Mouse (Mus musculus) heart, embryonic 15.5 days (tissue): ENCODE measurements at regions not wholly inside any gene's neighbourhood (a gene's known extent, or its start where the extent isn't known, plus 50 kb on each side); places are given as distances from the start of the nearest gene placed in this dataset.
"Not testable (repeated sequence)": the region's sequence is repeated elsewhere in the genome, so short reads cannot be mapped to it uniquely, and the experiment has no call there.

Source experiments
- ATAC-seq: fragments of 200-750 bp; cut with Nextera tagmentation; replicated peaks from 2 replicates; pipeline ENCODE4 v1.8.0; 2017; ENCODE audit warnings: low read depth, moderate TSS enrichment; ENCODE audit not compliant: insufficient number of reproducible peaks, insufficient read depth, low FRiP score
- H3K27ac ChIP-seq: fragments of 300-500 bp; sonication (generic); 2 replicates; pipeline ENCODE4 v1.5.1; 2015; ENCODE audit warnings: mild to moderate bottlenecking, inconsistent platforms
- H3K27me3 ChIP-seq: fragments of 300-500 bp; sonication (generic); 2 replicates; pipeline ENCODE4 v1.6.1; 2015; ENCODE audit warnings: inconsistent platforms
- H3K36me3 ChIP-seq: fragments of 300-500 bp; sonication (generic); 2 replicates; pipeline ENCODE4 v1.6.1; 2015; ENCODE audit warnings: mild to moderate bottlenecking, inconsistent platforms
- H3K4me1 ChIP-seq: fragments of 300-500 bp; sonication (generic); replicated peaks from 2 replicates; pipeline ENCODE4 v1.6.1; 2015; ENCODE audit warnings: inconsistent platforms
- H3K4me2 ChIP-seq: fragments of 300-500 bp; sonication (generic); 2 replicates; pipeline ENCODE4 v1.6.1; 2015; ENCODE audit warnings: inconsistent platforms, mild to moderate bottlenecking, moderate library complexity
- H3K4me3 ChIP-seq: fragments of 300-500 bp; sonication (generic); 2 replicates; pipeline ENCODE4 v1.5.1; 2015; ENCODE audit warnings: mild to moderate bottlenecking, inconsistent platforms
- H3K9ac ChIP-seq: fragments of 300-500 bp; sonication (generic); 2 replicates; pipeline ENCODE4 v1.6.1; 2015; ENCODE audit warnings: mild to moderate bottlenecking, inconsistent platforms
- H3K9me3 ChIP-seq: fragments of 300-500 bp; sonication (generic); replicated peaks from 2 replicates; pipeline ENCODE4 v1.6.1; 2016; ENCODE audit warnings: inconsistent platforms
- WGBS: fragments of 180-500 bp; shearing (Covaris S2); methylation state at CpG from one replicate; pipeline ENCODE4 v1.1.7; 2015; ENCODE audit warnings: mixed read lengths; 5-methylcytosine and 5-hydroxymethylcytosine counted together

- Histone ChIP-seq H3K36me3 (no peaks in the 10 kb centered on the region), H3K27ac (no peak overlapping the region), H3K9me3 (no peaks in the 10 kb centered on the region), H3K4me3 (no peak overlapping the region), H3K4me2 (no peak overlapping the region), H3K27me3 (no peaks in the 10 kb centered on the region), H3K9ac (no peak overlapping the region), H3K4me1 (no peaks in the 10 kb centered on the region)
- 56% methylated on average over 3 of the region's 3 CpGs for WGBS
- ATAC-seq, result no peak
Observed at GRCm38 (mm10) chr10:30470831-30471230, 129.7 kb downstream of the Trmt11 start.

DNA sequence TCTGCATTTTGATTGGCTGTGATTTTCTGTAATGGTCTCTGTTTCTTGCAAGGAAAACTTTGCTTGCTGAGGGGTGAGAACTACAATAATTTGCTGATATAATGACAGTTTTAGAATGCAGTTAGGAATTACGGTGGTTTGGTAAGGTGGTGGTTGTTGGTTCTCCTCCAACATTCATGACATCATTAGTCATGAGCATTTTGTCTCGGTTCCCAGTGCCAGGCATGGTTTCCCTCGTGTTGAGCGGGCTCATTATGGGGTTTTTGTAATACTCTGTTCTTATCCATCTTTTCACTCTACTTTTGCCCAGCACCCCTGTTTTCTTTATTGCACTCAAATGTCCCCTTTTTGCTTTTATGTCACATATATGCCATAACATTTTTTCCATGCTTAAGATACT lies 149.9 kb downstream of the Trmt11 start:
- Histone ChIP-seq H3K4me3 (no peak overlapping the region), H3K27me3 (no peaks in the 10 kb centered on the region), H3K4me2 (no peak overlapping the region), H3K9ac (no peak overlapping the region), H3K36me3 (no peaks in the 10 kb centered on the region), H3K27ac (no peak overlapping the region), H3K4me1 (no peaks in the 10 kb centered on the region), H3K9me3 (no peaks in the 10 kb centered on the region)
- WGBS, result 70% methylated on average over 4 of the region's 4 CpGs
- no peak for ATAC-seq

GRCm38 (mm10) chr10:30447057-30447456 lies 153.5 kb downstream of the Trmt11 start:
- no peak overlapping the region for H3K4me3 ChIP-seq
- 89% methylated on average over 2 of the region's 2 CpGs for whole genome bisulfite sequencing
- H3K9ac ChIP-seq, result no peak overlapping the region
- no peaks in the 10 kb centered on the region for H3K27me3 ChIP-seq
- H3K36me3 ChIP-seq, result no peaks in the 10 kb centered on the region
- no peak overlapping the region for H3K27ac ChIP-seq
- no peaks in the 10 kb centered on the region for H3K4me1 ChIP-seq
- no peak overlapping the region for H3K4me2 ChIP-seq
- H3K9me3 ChIP-seq, result no peaks in the 10 kb centered on the region
- no peak for ATAC-seq

DNA sequence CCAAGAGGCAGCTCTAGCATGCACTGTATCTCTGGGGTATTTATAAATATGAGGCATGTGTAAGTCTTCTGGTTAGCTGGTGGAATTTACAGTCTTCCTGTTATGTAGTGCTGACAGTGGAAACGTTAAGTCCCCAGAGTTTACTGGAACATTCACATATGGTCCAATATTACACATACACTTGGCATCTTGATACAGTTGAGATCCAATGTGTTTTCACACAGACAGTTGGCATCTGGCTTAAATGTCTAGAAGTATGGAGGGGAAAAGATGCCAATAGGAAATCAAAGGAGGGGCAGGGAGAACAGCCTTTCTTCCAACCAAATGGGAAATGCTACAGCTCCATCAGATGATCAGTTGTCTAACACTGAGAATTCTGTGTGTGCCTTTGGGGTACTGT lies 154.0 kb downstream of the Trmt11 start:
- Histone ChIP-seq H3K27ac (no peak overlapping the region), H3K36me3 (no peaks in the 10 kb centered on the region), H3K9ac (no peak overlapping the region), H3K4me3 (no peak overlapping the region), H3K27me3 (no peaks in the 10 kb centered on the region), H3K4me1 (no peaks in the 10 kb centered on the region), H3K9me3 (no peaks in the 10 kb centered on the region), H3K4me2 (no peak overlapping the region)
- WGBS, result 64% methylated on average over 1 of the region's 1 CpGs
- no peak for ATAC-seq

DNA sequence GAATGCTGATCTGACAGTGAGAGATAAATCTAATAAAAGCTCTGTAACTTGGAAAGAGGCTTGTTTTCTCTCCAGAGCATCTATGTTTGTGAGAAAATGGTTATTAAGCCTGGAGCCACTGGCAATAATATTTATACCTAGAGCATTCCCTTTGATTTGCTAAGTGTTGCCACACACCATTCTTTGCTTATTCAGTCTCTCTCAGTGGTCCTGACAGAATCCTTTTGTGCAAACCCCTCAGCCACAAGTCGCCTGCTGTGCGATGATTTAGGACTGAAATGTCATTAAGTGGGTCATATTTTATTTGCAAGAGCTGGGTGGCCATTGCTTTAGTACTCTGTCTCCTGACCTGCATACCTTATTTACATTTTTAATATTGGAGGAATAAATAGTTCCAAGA lies 160.7 kb downstream of the Trmt11 start:
- Histone ChIP-seq H3K4me3 (no peak overlapping the region), H3K4me2 (no peak overlapping the region), H3K36me3 (no peaks in the 10 kb centered on the region), H3K27ac (no peak overlapping the region), H3K4me1 (no peaks in the 10 kb centered on the region), H3K27me3 (peaks cover 5% of the 10 kb centered on the region; the same call in 1 of the 2 replicates), H3K9me3 (no peaks in the 10 kb centered on the region), H3K9ac (no peak overlapping the region)
- WGBS, result 69% methylated on average over 2 of the region's 2 CpGs
- ATAC-seq, result no peak

- no peak for ATAC-seq
- no peaks in the 10 kb centered on the region for H3K9me3 ChIP-seq
- 48% methylated on average over 4 of the region's 4 CpGs for WGBS
- H3K27ac ChIP-seq, result no peak overlapping the region
- peaks cover 53% of the 10 kb centered on the region for H3K27me3 ChIP-seq
- H3K4me2 ChIP-seq, result no peak overlapping the region
- no peak overlapping the region for H3K9ac ChIP-seq
- H3K4me3 ChIP-seq, result no peak overlapping the region
- no peaks in the 10 kb centered on the region for H3K4me1 ChIP-seq
- no peaks in the 10 kb centered on the region for H3K36me3 ChIP-seq
Observed at GRCm38 (mm10) chr10:30426420-30426923, 174.1 kb downstream of the Trmt11 start.

- Histone ChIP-seq H3K4me2 (no peak overlapping the region), H3K27me3 (peaks cover 39% of the 10 kb centered on the region), H3K9ac (no peak overlapping the region), H3K36me3 (no peaks in the 10 kb centered on the region), H3K9me3 (no peaks in the 10 kb centered on the region), H3K27ac (no peak overlapping the region), H3K4me3 (no peak overlapping the region), H3K4me1 (no peaks in the 10 kb centered on the region)
- ATAC-seq, result no peak
- WGBS, result 30% methylated on average over 6 of the region's 6 CpGs
Observed at GRCm38 (mm10) chr10:30419391-30420043, 181.0 kb downstream of the Trmt11 start.

DNA sequence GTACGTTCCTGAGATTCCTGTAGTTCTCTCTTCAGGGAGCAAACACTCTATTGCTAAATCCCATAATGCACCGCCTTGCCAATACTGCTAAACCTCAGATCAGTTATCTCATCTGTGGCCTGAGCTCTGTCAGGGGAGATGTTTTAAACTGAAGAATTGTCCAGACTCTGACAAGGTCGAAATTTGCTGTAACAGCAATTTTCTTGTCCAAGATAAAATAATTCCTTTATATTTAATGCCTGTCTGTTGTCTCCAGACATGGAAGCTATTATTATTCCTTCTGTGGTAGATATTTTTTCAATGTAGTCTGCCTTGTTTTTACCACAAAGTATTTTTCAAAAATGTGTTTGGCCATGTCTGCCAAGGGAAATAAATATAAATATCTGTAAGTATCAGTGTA lies 184.2 kb downstream of the Trmt11 start:
- H3K27me3 ChIP-seq, result peaks cover 26% of the 10 kb centered on the region

DNA sequence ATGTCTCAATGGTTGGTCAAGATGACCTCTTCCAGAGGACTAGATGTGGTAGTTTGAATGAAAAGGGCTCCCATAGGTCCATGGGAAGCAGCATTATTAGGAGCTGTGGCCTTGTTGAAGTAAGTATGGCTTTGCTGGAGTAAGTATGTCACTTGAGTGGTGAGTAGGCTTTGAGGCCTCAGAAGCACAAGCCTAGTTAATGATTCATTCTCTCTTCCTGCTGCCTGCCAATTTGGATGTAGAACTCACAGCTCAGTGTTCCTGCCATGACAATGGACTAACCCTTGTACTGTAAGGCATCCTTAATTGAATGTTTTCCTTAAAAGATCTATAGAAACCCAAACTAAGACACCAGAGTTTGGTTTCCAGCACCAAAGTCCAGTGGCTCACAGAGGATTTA lies 188.8 kb downstream of the Trmt11 start:
- no peaks in the 10 kb centered on the region for H3K4me1 ChIP-seq
- H3K36me3 ChIP-seq, result no peaks in the 10 kb centered on the region
- 0 out of 2 replicates have a peak, but pooled peaks cover 2% of the 10 kb centered on the region for H3K27me3 ChIP-seq
- H3K9ac ChIP-seq, result no peak overlapping the region
- no peak overlapping the region for H3K4me2 ChIP-seq
- no peak overlapping the region for H3K27ac ChIP-seq
- no peak for ATAC-seq
- H3K4me3 ChIP-seq, result no peak overlapping the region
- H3K9me3 ChIP-seq, result no peaks in the 10 kb centered on the region

More for the DNA sequence above, 184.2 kb downstream of the Trmt11 start:
- H3K9me3 ChIP-seq, result no peaks in the 10 kb centered on the region
- H3K27ac ChIP-seq, result no peak overlapping the region
- no peak overlapping the region for H3K4me2 ChIP-seq
- WGBS, result 46% methylated on average over 3 of the region's 3 CpGs
- H3K4me3 ChIP-seq, result no peak overlapping the region
- no peaks in the 10 kb centered on the region for H3K36me3 ChIP-seq
- H3K9ac ChIP-seq, result no peak overlapping the region
- no peak for ATAC-seq
- H3K4me1 ChIP-seq, result no peaks in the 10 kb centered on the region

GRCm38 (mm10) chr10:30405669-30406393 lies 194.7 kb downstream of the Trmt11 start:
- Histone ChIP-seq H3K9ac (no peak overlapping the region), H3K27me3 (0 out of 2 replicates have a peak, but pooled peaks cover 2% of the 10 kb centered on the region), H3K4me3 (no peak overlapping the region), H3K4me1 (no peaks in the 10 kb centered on the region), H3K27ac (no peak overlapping the region), H3K9me3 (no peaks in the 10 kb centered on the region), H3K4me2 (no peak overlapping the region), H3K36me3 (no peaks in the 10 kb centered on the region)
- no peak for ATAC-seq
- WGBS, result 67% methylated on average over 13 of the region's 13 CpGs

GRCm38 (mm10) chr10:30370542-30370941 lies 170.2 kb upstream of the Cenpw start:
- Histone ChIP-seq H3K4me2 (no peak overlapping the region), H3K27me3 (no peaks in the 10 kb centered on the region), H3K4me1 (no peaks in the 10 kb centered on the region), H3K36me3 (no peaks in the 10 kb centered on the region), H3K9ac (no peak overlapping the region), H3K27ac (no peak overlapping the region), H3K9me3 (0 out of 2 replicates have a peak, but pooled peaks cover 3% of the 10 kb centered on the region), H3K4me3 (no peak overlapping the region)
- 24% methylated on average over 1 of the region's 1 CpGs for WGBS
- no peak for ATAC-seq

- not testable (repeated sequence) for H3K27ac ChIP-seq, H3K4me3 ChIP-seq, H3K9me3 ChIP-seq, ATAC-seq, H3K36me3 ChIP-seq, H3K4me1 ChIP-seq, H3K4me2 ChIP-seq, H3K27me3 ChIP-seq, H3K9ac ChIP-seq
Observed at GRCm38 (mm10) chr10:30360811-30361210, 160.5 kb upstream of the Cenpw start.
